Mouse (Mus musculus): ENCODE measurements at regions not wholly inside any gene's neighbourhood (a gene's known extent, or its start where the extent isn't known, plus 50 kb on each side); places are given as distances from the start of the nearest gene placed in this dataset.

DNA sequence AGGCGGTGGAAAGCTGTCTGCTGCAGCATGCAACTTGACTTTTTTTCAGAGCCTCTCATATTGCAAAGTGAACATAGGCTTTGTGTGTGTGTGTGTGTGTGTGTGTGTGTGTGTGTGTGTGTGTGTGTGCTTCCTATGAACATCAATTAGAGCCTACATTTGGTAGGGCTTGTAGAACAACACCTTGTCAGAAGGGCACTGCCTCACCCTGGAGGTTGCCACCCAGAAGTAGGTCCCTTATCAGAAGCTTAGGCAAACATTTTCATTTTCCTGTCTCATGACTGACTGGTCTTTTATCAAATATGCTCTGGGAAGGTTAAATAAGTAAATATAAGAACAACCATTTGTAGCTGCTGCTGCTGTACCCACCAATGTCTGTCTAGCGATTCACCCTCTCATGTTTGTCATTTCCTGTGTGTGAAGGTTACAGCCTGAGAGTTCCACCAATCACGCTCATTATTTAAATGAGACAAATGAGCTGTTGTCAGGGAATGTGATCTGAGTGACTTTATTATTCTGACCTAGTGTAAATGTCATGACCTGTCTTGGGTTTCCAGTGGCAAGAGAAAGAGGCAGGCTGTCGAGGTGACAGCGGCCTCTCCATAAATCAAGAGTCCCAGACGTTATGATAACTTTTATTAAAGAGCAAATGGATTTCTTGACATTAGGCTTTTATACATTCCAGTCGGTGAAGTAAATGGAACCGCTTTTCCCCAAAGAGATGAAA, 310.1 kb downstream of the Irx1 start:
- DNase-seq: no peak

- DNase-seq: no peak
Observed at GRCm38 (mm10) chr13:71649876-71650275, 313.6 kb downstream of the Irx1 start.

DNA sequence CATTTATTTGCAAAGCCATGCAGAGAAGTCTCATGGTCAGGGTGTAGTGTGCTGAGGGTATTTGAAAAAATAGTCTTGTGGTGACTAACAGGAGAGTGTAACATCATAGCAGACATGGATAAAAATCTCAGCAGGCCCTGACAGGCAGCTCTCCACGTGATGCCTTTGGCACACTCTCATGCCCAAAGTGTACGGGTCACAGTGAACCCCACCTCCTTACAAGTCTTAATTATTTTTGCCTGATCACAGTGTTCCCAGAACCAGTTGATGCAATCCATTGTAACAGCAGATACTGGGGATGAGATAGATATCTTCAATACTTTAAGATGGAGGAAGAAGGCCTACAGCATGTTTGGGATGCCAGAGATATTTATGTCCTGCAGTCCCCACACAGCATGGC, 314.5 kb downstream of the Irx1 start:
- DNase-seq: no peak

- no peak for DNase-seq
Observed at GRCm38 (mm10) chr13:71631447-71631846, 332.1 kb downstream of the Irx1 start.

GRCm38 (mm10) chr13:71617198-71617597, 346.3 kb downstream of the Irx1 start:
- DNase-seq: no peak

DNA sequence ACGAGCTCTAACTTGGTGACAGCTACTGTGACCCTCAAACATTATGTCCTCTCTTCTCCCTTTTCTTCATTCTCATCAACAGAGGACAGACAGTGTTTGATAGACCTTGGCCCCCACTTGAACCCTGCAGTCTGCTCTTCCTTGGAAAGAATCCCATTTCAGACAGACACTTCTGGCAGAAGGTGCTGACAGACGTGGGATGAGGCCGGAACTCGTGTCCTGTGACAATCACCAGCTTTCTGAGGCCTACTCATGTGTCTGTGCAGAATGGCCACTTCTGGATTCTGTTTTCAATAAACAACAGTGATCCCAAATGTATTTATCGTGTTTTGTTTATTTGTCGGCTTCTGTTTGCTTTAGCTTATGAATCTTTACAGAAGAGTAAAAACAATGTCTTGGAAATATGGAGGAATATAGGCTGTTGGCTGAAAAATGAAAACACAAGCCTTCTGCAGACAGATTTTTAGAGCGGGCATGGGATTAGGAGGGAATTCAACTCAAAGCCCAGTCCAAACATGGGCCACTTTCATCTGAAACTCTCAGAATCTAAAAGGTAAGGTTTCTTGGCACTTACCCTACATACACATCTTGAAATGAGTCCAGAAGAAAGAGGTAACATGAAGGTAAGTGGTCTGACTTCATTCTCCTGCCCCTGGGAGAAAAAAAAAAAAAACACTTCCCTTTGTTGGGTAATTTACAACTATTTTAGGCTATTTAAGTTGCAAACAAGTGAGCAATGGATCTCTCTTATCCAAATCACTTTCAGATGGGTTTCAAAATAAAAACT, 350.9 kb downstream of the Irx1 start:
- no peak for DNase-seq

- no peak for DNase-seq
Observed at GRCm38 (mm10) chr13:71582486-71582885, 381.0 kb downstream of the Irx1 start.

- DNase-seq: no peak
Observed at GRCm38 (mm10) chr13:71565895-71566294, 397.6 kb downstream of the Irx1 start.

DNA sequence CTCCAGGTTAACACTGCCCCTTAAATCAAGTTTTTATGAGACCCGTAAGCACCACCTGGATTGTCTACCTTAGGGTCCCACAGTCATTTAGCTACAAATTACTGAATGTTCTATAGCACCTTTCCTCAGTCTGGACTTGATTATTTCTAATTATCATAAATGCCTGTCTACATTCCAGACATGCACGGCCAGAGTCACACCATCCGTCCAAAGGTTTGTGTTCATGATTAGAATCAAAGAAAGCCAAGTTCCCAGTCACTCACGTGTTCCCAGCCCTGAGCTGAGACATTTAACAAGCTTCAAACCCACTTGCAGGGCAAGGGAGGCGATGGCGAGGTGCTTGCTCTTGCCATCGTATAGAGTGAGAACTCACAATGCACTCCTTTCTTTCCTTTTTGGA, 398.1 kb downstream of the Irx1 start:
- no peak for DNase-seq

GRCm38 (mm10) chr13:71558477-71559215, 404.9 kb downstream of the Irx1 start:
- DNase-seq: no peak

GRCm38 (mm10) chr13:71555471-71555870, 408.1 kb downstream of the Irx1 start:
- DNase-seq: no peak

DNA sequence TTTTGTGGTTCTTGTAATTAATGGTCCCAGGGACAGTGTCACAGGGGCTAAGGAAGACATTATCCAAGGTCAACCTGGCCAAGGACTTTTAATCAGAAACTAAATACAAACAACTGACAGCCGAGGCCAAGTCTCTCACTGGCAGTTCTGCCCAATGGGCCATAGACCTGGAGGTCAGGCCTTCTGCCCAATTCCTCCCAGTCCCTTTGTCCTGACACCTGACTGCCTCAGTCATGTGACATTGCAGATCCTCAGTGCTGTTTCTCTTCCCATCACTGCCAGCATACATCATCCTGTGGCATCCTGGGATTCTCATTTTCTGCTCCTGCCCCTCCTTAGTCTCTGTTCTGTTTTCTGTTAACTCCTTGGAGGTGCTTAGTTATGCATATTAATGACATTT, 413.4 kb downstream of the Irx1 start:
- DNase-seq: no peak

- no peak for DNase-seq
Observed at GRCm38 (mm10) chr13:71549206-71549831, 414.2 kb downstream of the Irx1 start.

DNA sequence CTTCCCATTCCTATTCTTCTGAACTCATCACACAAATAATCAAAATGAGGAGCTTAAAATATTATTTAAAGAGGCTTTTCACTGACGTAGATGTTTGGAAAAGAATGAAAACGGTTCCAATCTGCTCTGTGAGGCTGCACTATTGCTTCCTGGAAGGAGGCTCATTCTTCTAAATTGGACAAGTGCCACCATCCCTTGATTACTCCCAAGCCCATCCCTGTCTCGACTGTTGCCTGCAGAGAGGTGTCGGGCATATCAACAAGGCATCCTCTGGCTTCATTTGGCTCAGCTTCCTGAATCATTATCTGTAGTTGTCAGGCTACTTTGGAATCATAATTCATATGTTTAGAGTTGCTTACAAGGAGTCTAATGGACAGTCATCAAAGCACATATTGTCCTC, 425.3 kb downstream of the Irx1 start:
- DNase-seq: no peak

DNA sequence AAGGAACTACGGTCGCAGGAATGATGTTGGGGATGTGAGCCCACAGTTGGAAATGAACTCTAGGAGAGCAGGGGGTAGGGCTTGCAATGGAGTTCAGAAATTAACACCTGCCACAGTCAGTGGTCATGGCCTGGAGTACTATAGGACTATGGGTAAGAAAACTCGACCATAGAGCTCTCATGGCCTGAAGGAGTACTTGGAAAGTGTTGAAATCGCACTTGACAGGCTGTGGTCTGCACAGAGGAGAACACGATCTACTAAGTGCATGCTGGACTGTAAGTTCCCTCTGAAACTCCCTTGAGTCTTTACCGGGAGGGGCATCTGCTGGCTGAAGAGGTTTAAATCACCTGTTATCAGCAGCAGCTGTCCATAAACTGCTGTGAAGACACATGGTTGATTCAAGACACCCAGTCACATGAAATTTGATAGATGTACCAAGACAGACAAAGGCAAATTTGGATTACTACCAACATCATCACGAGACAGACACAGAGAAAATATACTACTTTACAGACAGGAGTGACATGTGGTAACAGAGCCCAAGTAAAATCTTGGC, 430.6 kb downstream of the Irx1 start:
- DNase-seq: no peak

- no peak for DNase-seq
Observed at GRCm38 (mm10) chr13:71529397-71530122, 434.0 kb downstream of the Irx1 start.

DNA sequence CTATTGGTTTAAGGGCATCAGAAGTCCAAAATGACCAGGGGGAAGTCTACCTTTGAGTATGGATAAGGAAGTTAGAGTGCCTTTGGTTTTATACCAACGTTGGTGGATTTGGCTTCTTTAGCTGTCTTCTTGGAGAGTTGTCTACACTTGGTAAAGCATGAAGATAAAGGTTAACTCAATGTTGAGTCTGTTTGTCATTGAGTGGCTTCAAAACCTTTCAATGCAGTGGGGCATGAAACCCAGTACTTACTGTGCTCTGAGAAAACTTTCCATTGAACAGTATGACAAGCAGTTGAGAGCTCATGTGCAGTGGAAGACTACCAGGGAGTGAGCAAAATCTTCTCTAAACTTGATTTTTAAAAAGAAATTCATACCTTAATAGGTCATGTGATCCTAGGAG, 445.7 kb downstream of the Irx1 start:
- DNase-seq: no peak

- DNase-seq: no peak
Observed at GRCm38 (mm10) chr13:71513204-71513603, 450.3 kb downstream of the Irx1 start.

GRCm38 (mm10) chr13:71507956-71508401, 455.5 kb downstream of the Irx1 start:
- DNase-seq: no peak

DNA sequence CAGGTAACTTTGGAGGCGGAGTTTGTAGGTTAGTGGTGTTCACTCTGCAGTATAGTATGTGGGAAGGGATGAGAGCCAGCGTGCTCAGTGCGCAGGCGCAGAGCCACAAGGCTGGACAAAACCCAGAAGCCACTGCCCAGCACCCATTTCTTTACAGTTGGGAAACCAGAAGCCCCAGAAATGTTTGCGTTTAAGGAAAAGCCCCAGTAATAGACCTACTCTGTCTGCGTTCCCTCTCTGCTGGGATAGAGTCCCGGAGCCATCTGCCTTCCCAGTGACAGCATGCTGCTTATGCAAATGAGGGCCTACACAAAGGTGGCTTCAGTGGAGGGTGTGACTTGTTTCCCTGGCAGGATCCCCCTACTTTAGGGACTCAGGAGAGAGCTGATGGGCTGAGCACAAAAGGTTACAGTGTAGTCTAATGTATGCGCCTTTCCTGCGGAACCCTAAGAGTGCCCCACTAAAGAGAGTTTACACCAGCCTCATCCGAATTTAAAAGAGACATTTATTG, 456.0 kb downstream of the Irx1 start:
- no peak for DNase-seq

DNA sequence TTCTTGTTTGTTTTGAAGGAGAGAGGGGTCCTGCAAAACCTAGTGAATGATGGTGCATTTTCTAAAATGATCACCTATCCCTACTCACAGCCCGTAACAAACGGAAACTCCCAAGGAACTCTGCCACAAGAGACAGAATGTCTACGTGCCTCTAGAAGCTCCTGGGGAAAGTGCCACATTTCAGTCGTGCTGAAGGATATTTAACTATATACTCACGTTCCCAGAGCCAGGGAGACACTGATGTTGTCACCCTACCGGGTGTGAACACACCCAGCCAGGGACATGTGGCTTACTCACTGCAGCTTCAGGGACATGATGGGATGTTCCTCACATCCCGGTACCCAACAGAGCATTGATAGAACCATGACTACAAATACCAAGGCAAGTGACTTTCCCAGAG, 456.7 kb downstream of the Irx1 start:
- no peak for DNase-seq

DNA sequence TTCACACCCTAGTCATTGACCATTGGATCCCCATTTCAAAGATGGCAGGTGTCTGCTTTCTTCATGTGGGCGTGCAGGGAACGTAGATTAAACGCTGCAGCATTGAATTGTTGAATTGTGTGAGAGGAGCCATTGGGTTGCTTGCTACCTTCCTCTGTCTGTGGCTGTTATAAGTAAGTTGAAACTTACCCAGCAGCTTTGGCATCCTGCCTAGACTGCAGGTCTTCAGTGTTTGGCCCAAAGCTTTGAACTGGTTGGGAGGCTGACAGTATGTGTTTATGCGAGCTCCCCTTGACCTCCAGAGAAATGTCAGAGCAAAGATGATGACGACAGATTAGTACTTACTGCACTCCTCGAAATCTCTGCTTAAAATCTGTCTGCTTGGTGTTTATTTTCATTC, 473.8 kb downstream of the Irx1 start:
- DNase-seq: no peak

Measured in B cell, adult 2 months (primary cell).